Mouse (Mus musculus) lung, postnatal 0 days (tissue): ENCODE data around the gene Cyb5d1.

Experiments used
- CTCF ChIP-seq: IDR thresholded peaks from 2 replicates; pipeline ENCODE4 v1.5.1; 2016; ENCODE audit warnings: antibody characterized with exemption, mild to moderate bottlenecking
- EP300 ChIP-seq: IDR thresholded peaks from 2 replicates; pipeline ENCODE4 v1.6.1; 2016; ENCODE audit warnings: antibody characterized with exemption, mild to moderate bottlenecking, control low read depth

DNA sequence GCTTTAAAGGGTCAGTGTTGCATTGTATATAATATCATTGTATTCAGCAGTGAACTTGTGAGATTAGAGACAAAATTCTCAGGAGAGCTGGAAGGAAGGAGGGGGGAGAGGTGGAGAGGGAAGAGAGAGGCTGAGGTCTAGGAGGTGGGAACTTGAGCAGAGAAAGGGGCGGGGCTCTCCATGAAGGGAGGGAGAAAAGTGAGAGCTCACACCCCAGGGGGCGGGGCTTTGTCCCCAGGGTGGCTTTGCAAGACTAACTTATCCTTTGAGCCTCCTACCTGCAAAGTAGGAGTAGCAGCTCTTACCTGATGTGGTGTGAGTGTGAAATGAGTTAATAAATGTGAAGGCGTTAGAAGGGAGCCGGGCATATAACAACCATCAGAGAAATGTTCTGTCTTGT, 33.3 kb upstream of the Cyb5d1 start:
- TF ChIP-seq CTCF (peak; percentile 18), EP300 (no peak)
